Mouse (Mus musculus): Measurements from ENCODE around the gene Ccnl2. TPM values are rescaled to one million over a fixed set of nuclear protein-coding genes. Genes with fewer than 3 reads are reported as not detected.
A peak's percentile ranks its signal among the peaks of the same experiment; 100 is the strongest.

Gene Ccnl2
- total RNA-seq, 2 experiments from 2014 or later: 19.7 to 23.7 TPM

- peak; percentile 84 to 86 for DNase-seq
- intact Hi-C loops (cut with DNase I): no loop called here
Observed at GRCm38 (mm10) chr4:155833836-155834235, 21.5 kb downstream of the Ccnl2 start.

DNA sequence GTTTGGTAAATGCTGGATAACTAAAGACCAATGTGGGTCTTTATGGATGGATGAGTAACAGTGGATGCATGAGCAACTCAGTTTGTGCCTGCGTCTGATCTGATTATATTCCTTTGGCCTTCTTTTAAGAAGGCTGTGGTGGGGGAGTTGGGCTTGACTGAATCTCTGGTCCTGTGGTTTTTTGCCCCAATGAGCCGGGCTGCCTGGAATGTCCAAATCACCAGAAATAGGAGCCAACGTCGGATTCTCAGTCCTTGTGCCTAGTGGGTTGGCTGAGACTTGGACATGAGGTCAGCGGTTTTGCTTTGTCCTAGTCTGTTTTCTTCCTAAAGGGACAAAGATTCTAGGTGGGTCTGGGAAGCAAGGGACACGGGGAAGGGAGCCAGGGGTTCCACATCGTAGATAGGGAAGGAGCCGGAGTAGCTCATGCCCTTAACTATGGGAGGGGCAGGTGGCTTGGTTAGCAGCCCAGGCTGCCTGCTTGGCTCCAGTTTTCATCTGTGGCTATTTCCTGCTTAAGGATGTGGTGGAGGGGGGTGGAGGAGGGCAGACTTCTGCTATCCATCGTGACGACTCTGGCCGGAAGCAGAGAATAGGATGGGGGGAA lies 25.2 kb downstream of the Ccnl2 start:
- intact Hi-C loops (cut with DNase I): no loop called here
- peak; percentile 57 to 64 for DNase-seq

GRCm38 (mm10) chr4:155838187-155839153 lies 26.2 kb downstream of the Ccnl2 start:
- peak in 1 of 2 experiments; percentile 61 for DNase-seq
- intact Hi-C loops (cut with DNase I): no loop called here

DNA sequence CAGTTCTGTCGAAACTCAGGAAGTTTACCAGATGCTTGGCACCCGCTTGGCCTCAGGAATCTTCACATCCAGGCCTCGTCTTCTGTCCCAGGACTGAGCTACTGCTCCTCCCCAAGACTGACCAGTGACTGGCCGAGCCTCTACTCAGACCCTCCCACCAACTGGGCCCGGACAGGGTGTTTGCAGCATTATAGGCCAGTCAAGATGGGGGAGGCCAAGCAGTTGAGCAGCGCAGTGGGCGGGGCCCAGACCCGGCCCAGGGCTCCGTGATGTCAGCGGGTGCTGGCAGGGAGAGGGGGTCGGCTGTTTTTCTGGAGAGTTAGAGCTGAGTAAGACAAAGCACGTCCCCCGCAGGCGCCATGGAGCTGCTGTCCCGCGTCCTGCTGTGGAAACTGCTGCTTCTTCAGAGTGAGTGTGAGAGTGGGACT lies 27.2 kb downstream of the Ccnl2 start, which contains the start of gene Mxra8:
Gene Mxra8, plus strand, starts transcription at position 198 of the 428 bp plus-strand sequence.
- DNase-seq: peak; percentile 87 to 90
- intact Hi-C loops (cut with DNase I): no loop called here

DNA sequence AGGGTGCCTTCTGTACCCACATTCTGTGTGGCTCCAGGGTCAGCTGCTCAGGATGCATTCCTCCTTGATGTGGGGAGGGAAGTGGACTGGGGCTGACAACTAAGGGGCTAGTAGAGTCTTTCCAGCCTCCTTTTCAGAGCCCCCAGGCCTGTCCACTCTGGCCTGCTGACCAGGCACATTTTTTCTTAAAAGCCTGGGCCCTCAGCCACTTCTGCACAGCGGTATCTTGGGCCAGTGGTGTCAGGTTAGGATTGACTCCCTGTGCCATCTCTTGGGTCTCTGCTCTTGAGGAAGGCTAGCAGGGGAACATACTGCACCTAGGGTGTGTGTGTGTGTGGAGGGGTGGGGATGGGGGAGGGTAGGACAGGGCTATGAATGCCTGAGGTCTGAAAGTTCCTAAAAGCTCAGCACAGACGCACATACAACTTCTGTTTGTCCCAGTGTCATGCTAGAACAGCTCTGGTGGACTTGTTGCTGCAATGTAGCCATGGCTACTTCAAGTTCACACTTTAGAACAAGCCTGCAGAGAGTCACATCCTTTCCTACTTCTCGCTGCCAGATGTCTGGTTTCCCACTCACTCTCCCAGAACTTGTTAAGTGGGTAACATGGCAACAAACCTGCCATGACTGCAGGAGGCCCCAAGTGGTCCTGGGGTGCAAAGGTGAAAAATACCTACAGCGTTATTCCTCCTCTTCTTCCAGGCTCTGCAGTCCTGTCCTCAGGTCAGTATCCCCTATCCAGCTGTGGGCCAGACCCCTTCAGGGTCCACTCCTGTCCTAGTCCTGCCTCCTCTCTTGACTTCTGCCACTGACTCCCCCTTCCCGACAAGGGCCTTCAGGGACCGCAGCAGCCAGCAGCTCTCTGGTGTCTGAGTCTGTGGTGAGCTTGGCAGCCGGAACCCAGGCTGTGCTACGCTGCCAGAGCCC lies 28.1 kb downstream of the Ccnl2 start:
- DNase-seq: no peak
- intact Hi-C loops (cut with DNase I): no loop called here

- intact Hi-C loops (cut with DNase I): no loop called here
- DNase-seq: peak in 1 of 2 experiments; percentile 62
Observed at GRCm38 (mm10) chr4:155841003-155841454, 28.7 kb downstream of the Ccnl2 start.

GRCm38 (mm10) chr4:155841651-155842270 lies 29.5 kb downstream of the Ccnl2 start:
- DNase-seq: peak in 1 of 2 experiments; percentile 15
- intact Hi-C loops (cut with DNase I): no loop called here

DNA sequence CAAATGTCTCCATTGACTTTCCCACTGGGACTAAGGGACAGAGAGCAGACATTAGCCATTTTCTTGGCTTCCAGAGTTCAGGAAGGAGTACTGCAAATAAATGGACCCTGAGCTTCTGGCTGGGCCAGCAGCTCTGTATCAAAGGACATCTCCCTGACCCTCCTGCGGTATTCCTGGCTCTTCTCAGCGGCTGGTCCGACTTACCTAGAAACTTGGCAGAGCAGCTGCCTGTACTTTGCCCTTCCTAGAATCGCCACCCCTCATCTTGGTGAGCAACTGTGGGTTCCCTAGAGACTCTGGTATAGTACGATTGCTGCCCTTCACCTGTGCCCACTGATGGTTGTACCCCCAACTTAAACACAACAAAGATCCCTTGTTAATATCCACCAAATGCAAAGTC lies 30.9 kb downstream of the Ccnl2 start:
- intact Hi-C loops (cut with DNase I): no loop called here
- DNase-seq: no peak

GRCm38 (mm10) chr4:155846871-155847578 lies 34.7 kb downstream of the Ccnl2 start, which contains the start of gene Dvl1:
Dvl1 (plus strand) TSS chr4:155847402.
- intact Hi-C loops (cut with DNase I): no loop called here

GRCm38 (mm10) chr4:155847591-155848352 lies 35.5 kb downstream of the Ccnl2 start:
- peak in 1 of 2 experiments; percentile 39 for DNase-seq
- intact Hi-C loops (cut with DNase I): no loop called here

More at GRCm38 (mm10) chr4:155846871-155847578, 34.7 kb downstream of the Ccnl2 start, which contains the start of gene Dvl1:
- peak; percentile 92 to 95 for DNase-seq

DNA sequence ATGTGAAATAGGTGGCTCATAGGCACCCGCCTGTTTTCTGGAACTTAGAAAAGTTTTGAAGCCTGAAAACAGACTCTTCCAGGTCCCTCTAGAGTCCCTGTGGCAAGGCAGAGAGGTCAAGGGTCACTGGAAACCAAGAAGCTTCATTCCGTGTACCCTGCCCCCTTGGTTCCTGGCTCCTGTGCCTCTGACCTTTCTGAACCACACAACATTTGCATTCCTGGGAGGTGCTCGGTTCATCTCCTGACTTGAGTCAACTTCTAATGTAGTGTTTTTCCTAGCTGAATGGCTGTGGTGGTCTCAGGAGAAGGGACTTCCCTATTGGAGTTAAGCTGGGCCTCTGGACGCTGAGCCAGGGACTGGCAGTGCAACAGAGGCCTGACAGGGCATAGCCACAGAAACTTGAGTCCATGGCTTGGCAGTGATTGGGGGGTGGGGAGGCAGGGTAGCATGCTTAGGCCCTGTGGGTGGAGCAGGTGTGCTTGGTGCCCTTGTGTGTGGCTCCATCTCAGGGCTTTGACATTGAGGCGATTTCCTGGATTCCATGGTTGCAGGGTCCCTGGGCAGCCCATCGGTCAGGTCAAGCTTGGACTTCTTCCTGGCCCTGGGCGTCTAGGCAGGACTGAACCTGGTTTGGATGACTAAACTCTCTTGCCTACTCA lies 36.3 kb downstream of the Ccnl2 start:
- intact Hi-C loops (cut with DNase I): no loop called here
- peak in 1 of 2 experiments; percentile 39 for DNase-seq

- intact Hi-C loops (cut with DNase I): no loop called here
Observed at GRCm38 (mm10) chr4:155849391-155849790, 37.1 kb downstream of the Ccnl2 start.

DNA sequence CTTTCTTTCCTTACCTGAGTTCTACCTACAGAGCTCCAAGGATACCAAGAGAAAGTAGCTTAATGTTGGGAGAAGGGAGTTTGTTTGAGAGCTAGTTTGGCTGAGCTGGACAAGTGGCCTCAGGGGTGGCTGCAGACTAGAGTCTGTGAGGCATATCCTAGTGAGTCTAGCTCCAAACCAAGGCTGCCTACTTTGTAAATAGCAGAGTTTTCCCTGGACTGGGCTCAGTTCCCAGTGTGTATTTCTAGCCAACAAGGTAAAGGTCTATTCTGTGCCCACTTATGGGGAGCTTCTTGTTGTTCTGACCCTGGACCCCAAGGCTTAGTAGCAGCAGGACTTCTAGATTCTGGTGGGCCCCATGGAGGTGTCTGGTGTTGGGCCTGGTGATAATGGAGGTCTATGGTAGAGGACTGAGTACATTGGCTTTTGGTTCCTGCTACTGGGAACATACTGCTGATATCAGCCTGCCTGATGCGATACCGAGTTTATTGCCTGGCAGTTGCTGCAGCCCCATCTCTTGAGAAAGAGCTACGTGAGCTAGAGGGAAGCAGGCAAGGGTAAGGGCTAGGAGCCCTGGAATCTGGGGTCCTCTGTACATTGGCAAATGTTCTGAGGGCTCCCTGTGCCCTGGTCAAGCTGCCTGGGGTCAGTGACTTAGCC lies 37.6 kb downstream of the Ccnl2 start:
- intact Hi-C loops (cut with DNase I): no loop called here
- DNase-seq: no peak

More at GRCm38 (mm10) chr4:155849391-155849790, 37.1 kb downstream of the Ccnl2 start:
- DNase-seq: no peak

DNA sequence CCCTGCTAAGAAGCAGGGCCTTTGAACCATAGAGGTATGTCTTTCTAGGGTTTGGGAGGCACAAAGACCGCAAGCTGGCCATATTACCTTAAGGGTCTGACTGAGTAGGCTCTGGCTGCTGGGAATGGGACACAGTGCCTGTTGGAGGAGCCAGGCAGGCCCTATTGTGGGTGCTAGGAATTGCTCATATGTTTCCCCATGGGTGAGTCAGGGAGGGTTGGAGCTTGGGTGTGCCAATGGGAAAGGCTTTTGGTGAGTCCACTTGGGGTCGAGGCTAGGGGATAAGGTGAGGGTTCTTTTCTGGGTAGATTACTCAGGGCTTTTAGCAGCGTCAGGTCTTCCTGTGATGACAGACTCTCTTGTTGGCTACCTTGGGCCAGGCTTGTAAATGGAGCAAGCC lies 39.1 kb downstream of the Ccnl2 start:
- intact Hi-C loops (cut with DNase I): no loop called here
- DNase-seq: no peak

GRCm38 (mm10) chr4:155851951-155852411 lies 39.7 kb downstream of the Ccnl2 start:
- DNase-seq: no peak
- intact Hi-C loops (cut with DNase I): no loop called here

DNA sequence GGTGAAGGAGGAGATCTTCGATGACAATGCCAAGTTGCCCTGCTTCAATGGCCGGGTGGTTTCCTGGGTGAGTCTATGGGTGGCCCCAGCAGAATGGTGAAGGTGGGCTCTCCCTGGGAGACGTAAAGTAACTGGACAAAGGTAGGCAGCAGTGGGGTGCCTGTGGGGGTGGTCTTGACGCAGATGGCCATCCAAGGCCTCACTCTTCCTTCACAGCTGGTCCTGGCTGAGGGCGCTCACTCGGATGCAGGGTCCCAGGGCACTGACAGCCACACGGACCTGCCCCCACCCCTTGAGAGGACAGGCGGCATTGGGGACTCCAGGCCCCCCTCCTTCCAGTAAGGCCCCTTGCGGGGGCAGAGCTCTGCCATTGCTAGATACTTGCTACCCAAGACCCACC lies 41.1 kb downstream of the Ccnl2 start:
- DNase-seq: no peak
- intact Hi-C loops (cut with DNase I): no loop called here

DNA sequence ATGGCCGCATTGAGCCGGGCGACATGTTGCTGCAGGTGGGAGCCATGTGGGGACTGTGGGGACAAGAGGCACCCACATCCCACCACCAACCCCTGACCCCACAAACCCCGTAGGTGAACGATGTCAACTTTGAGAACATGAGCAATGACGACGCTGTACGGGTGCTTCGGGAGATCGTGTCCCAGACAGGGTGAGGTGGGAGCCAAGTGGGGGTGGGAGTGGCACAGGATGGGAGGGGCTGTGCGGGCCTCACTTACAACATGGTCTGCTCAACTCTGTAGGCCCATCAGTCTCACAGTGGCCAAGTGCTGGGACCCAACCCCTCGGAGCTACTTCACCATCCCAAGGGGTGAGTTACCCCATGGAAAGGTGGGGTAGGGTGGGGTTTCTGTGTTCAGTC lies 42.7 kb downstream of the Ccnl2 start:
- no peak for DNase-seq
- intact Hi-C loops (cut with DNase I): no loop called here

All from gastrocnemius, postnatal 36 days (tissue).